Mouse (Mus musculus) liver, adult 2 months (tissue): ENCODE data around the gene Abcb4. TPM values are rescaled to one million over a fixed set of nuclear protein-coding genes. Genes with fewer than 3 reads are reported as not detected.

ENCODE experiments used
- DNase-seq: peaks from one replicate; pipeline ENCODE4 v3.0.0-alpha.2; 2011; ENCODE audit warnings: low read depth, low spot score; ENCODE audit errors: extremely low read depth
- H3K27ac ChIP-seq: fragments of 200-500 bp; replicated peaks from 2 replicates; pipeline ENCODE4 v1.5.1; 2012; ENCODE audit warnings: low read depth, mild to moderate bottlenecking, control low read depth, inconsistent platforms, low read length; ENCODE audit not compliant: insufficient read depth
- H3K27me3 ChIP-seq: fragments of 200-500 bp; 2 replicates; pipeline ENCODE4 v1.6.1; 2012; ENCODE audit warnings: mild to moderate bottlenecking, moderate library complexity, low read length, inconsistent platforms; ENCODE audit not compliant: control insufficient read depth, insufficient read depth
- H3K36me3 ChIP-seq: fragments of 200-500 bp; 2 replicates; pipeline ENCODE4 v1.6.1; 2012; ENCODE audit warnings: low read length, inconsistent platforms; ENCODE audit not compliant: control insufficient read depth, insufficient read depth
- H3K4me1 ChIP-seq: fragments of 200-500 bp; 2 replicates; pipeline ENCODE4 v1.6.1; 2011; ENCODE audit warnings: low read length; ENCODE audit not compliant: control insufficient read depth, insufficient read depth
- H3K4me3 ChIP-seq: fragments of 200-500 bp; 2 replicates; pipeline ENCODE4 v1.5.1; 2011; ENCODE audit warnings: low read depth, mild to moderate bottlenecking, control low read depth, low read length, moderate library complexity; ENCODE audit not compliant: insufficient read depth
- H3K79me2 ChIP-seq: fragments of 200-500 bp; 2 replicates; pipeline ENCODE4 v1.6.1; 2012; ENCODE audit warnings: inconsistent platforms, mild to moderate bottlenecking, low read length, moderate library complexity; ENCODE audit not compliant: control insufficient read depth, insufficient read depth
- H3K9ac ChIP-seq: fragments of 200-500 bp; 2 replicates; pipeline ENCODE4 v1.6.1; 2012; ENCODE audit warnings: low read depth, mild to moderate bottlenecking, control low read depth, inconsistent platforms, low read length
- CTCF ChIP-seq: fragments of 200-500 bp; IDR thresholded peaks from 2 replicates; pipeline ENCODE4 v1.5.1; 2011; ENCODE audit warnings: low read depth, low read length, control low read depth
- POLR2A ChIP-seq: fragments of 200-500 bp; IDR thresholded peaks from 2 replicates; pipeline ENCODE4 v1.6.1; 2011; ENCODE audit warnings: low read length, control low read depth; ENCODE audit not compliant: insufficient read depth; ENCODE audit errors: extremely low read depth
- WGBS: fragments of 180-500 bp; shearing (Covaris S2); methylation state at CpG from one replicate; pipeline ENCODE4 v1.1.7; 2018; 5-methylcytosine and 5-hydroxymethylcytosine counted together
- polyA plus RNA-seq: library from polyadenylated mRNA; depleted of rRNA; stranded (reverse); fragments of >200 nt; gene quantifications from 2 replicates; pipeline ENCODE4 v1.2.3, GENCODE M21; 2012
- total RNA-seq: library from RNA; depleted of rRNA; stranded (reverse); fragments of >200 nt; gene quantifications from 2 replicates; pipeline ENCODE4 v1.2.3, GENCODE M21; 2014

The Abcb4 gene
- total and polyA plus RNA-seq, 2 experiments, result 77.2 to 202 TPM

- H3K4me3 ChIP-seq, result no peak overlapping the region
- DNase-seq, result no peak
- no peak overlapping the region for H3K27ac ChIP-seq
- no peaks in the 10 kb centered on the region for H3K4me1 ChIP-seq
- 94% methylated on average over 7 of the region's 7 CpGs for WGBS
- H3K36me3 ChIP-seq, result peaks cover 75% of the 10 kb centered on the region
- H3K27me3 ChIP-seq, result no peaks in the 10 kb centered on the region
- no peak for TF ChIP-seq POLR2A
- no peak for TF ChIP-seq CTCF
- H3K79me2 ChIP-seq, result no peaks in the 10 kb centered on the region
- H3K9ac ChIP-seq, result no peak overlapping the region
Measured at GRCm38 (mm10) chr5:8972355-8972754, 78.8 kb downstream of the Abcb4 start.

GRCm38 (mm10) chr5:8974721-8975120 is 81.2 kb downstream of the Abcb4 start:
- no peak overlapping the region for H3K4me3 ChIP-seq
- H3K79me2 ChIP-seq, result no peaks in the 10 kb centered on the region
- no peak overlapping the region for H3K9ac ChIP-seq
- no peak for TF ChIP-seq CTCF
- no peak for TF ChIP-seq POLR2A
- no peaks in the 10 kb centered on the region for H3K27me3 ChIP-seq
- no peak for DNase-seq
- peaks cover 59% of the 10 kb centered on the region for H3K36me3 ChIP-seq
- no peaks in the 10 kb centered on the region for H3K4me1 ChIP-seq
- no peak overlapping the region for H3K27ac ChIP-seq

GRCm38 (mm10) chr5:8985470-8985869 is 92.0 kb downstream of the Abcb4 start:
- DNase-seq, result no peak
- Histone ChIP-seq H3K27ac (no peak overlapping the region), H3K9ac (no peak overlapping the region), H3K4me3 (no peak overlapping the region), H3K79me2 (peaks cover 6% of the 10 kb centered on the region; the same call in 1 of the 2 replicates), H3K27me3 (no peaks in the 10 kb centered on the region), H3K4me1 (peaks cover 6% of the 10 kb centered on the region), H3K36me3 (peaks cover 66% of the 10 kb centered on the region)
- TF ChIP-seq POLR2A (no peak), CTCF (no peak)
- 64% methylated on average over 3 of the region's 3 CpGs for WGBS

- Histone ChIP-seq H3K79me2 (peaks cover 9% of the 10 kb centered on the region; the same call in 1 of the 2 replicates), H3K36me3 (peaks cover 67% of the 10 kb centered on the region), H3K27ac (no peak overlapping the region), H3K9ac (no peak overlapping the region), H3K27me3 (no peaks in the 10 kb centered on the region), H3K4me1 (peaks cover 13% of the 10 kb centered on the region), H3K4me3 (no peak overlapping the region)
- no peak for DNase-seq
- TF ChIP-seq POLR2A (no peak), CTCF (no peak)
- 61% methylated on average over 5 of the region's 5 CpGs for WGBS
Measured at GRCm38 (mm10) chr5:8987925-8988324, 94.4 kb downstream of the Abcb4 start.

GRCm38 (mm10) chr5:8990526-8990925 is 97.0 kb downstream of the Abcb4 start:
- WGBS, result 41% methylated on average over 13 of the region's 13 CpGs
- Histone ChIP-seq H3K4me3 (no peak overlapping the region), H3K27me3 (no peaks in the 10 kb centered on the region), H3K27ac (peak overlapping the region; percentile 22), H3K4me1 (peaks cover 28% of the 10 kb centered on the region), H3K79me2 (peaks cover 19% of the 10 kb centered on the region; the same call in 1 of the 2 replicates), H3K9ac (no peak overlapping the region), H3K36me3 (peaks cover 60% of the 10 kb centered on the region)
- TF ChIP-seq CTCF, result peak; percentile 40
- TF ChIP-seq POLR2A, result no peak
- peak; percentile 64 for DNase-seq

GRCm38 (mm10) chr5:8991626-8992025 is 98.1 kb downstream of the Abcb4 start:
- no peak for TF ChIP-seq CTCF
- TF ChIP-seq POLR2A, result no peak
- H3K27ac ChIP-seq, result no peak overlapping the region
- H3K36me3 ChIP-seq, result peaks cover 50% of the 10 kb centered on the region
- DNase-seq, result no peak
- H3K9ac ChIP-seq, result no peak overlapping the region
- H3K79me2 ChIP-seq, result peaks cover 24% of the 10 kb centered on the region; the same call in 1 of the 2 replicates
- peaks cover 28% of the 10 kb centered on the region for H3K4me1 ChIP-seq
- WGBS, result 78% methylated on average over 16 of the region's 16 CpGs
- H3K27me3 ChIP-seq, result no peaks in the 10 kb centered on the region
- H3K4me3 ChIP-seq, result no peak overlapping the region
